Mouse (Mus musculus): ENCODE measurements around the gene E130309D02Rik. TPM values are rescaled to one million over a fixed set of nuclear protein-coding genes. Genes with fewer than 3 reads are reported as not detected.

The E130309D02Rik gene
- polyA plus RNA-seq, 1 experiment from 2014 or later: 17.7 TPM

- Histone ChIP-seq H3K4me2 (ENCODE audit: low read length) (no peak overlapping the region), H3K4me1 (ENCODE audit: control insufficient read depth in 2 of 2, insufficient read depth in 2 of 2, low read length in 2 of 2) (peaks cover 0 to 5% of the 10 kb centered on the region in 2 experiments; a peak in 2 of 4 replicates), H3K27me3 (ENCODE audit: control insufficient read depth, insufficient read depth, low read length) (peaks cover 30% of the 10 kb centered on the region), H3K9me3 (ENCODE audit: control insufficient read depth, low read length) (peaks cover 9% of the 10 kb centered on the region; the same call in 1 of the 2 replicates), H3K4me3 (ENCODE audit: control insufficient read depth in 1 of 2, insufficient read depth in 1 of 2, low read depth in 1 of 2, low read length in 2 of 2) (no peak overlapping the region), H3K9ac (ENCODE audit: low read length) (no peak overlapping the region), H3K36me3 (ENCODE audit: control insufficient read depth, insufficient read depth, low read length) (no peaks in the 10 kb centered on the region), H3K27ac (replicated peaks in 1 of 2; ENCODE audit: control insufficient read depth in 1 of 2, insufficient read depth in 1 of 2, low read depth in 2 of 2, low read length in 2 of 2) (no peak overlapping the region)
- ATAC-seq (ENCODE audit: insufficient number of reproducible peaks, insufficient read depth, low FRiP score, low read depth): no peak
- 32% methylated on average over 5 of the region's 5 CpGs for WGBS
Measured at GRCm38 (mm10) chr5:143356017-143356416, 40.9 kb upstream of the E130309D02Rik start.

- Histone ChIP-seq H3K36me3 (ENCODE audit: control insufficient read depth, insufficient read depth, low read length) (no peaks in the 10 kb centered on the region), H3K9ac (ENCODE audit: low read length) (no peak overlapping the region), H3K9me3 (ENCODE audit: control insufficient read depth, low read length) (peaks cover 10% of the 10 kb centered on the region; the same call in 1 of the 2 replicates), H3K27ac (replicated peaks in 1 of 2; ENCODE audit: control insufficient read depth in 1 of 2, insufficient read depth in 1 of 2, low read depth in 2 of 2, low read length in 2 of 2) (no peak overlapping the region), H3K4me2 (ENCODE audit: low read length) (no peak overlapping the region), H3K4me3 (ENCODE audit: control insufficient read depth in 1 of 2, insufficient read depth in 1 of 2, low read depth in 1 of 2, low read length in 2 of 2) (no peak overlapping the region), H3K27me3 (ENCODE audit: control insufficient read depth, insufficient read depth, low read length) (no peaks in the 10 kb centered on the region), H3K4me1 (ENCODE audit: control insufficient read depth in 2 of 2, insufficient read depth in 2 of 2, low read length in 2 of 2) (no peaks in the 10 kb centered on the region)
- no peak for ATAC-seq (ENCODE audit: insufficient number of reproducible peaks, insufficient read depth, low FRiP score, low read depth)
- WGBS: 76% methylated on average over 8 of the region's 8 CpGs
Measured at GRCm38 (mm10) chr5:143346367-143346766, 31.2 kb upstream of the E130309D02Rik start.

- no peak for ATAC-seq (ENCODE audit: insufficient number of reproducible peaks, insufficient read depth, low FRiP score, low read depth)
- Histone ChIP-seq H3K36me3 (ENCODE audit: control insufficient read depth, insufficient read depth, low read length) (no peaks in the 10 kb centered on the region), H3K4me3 (ENCODE audit: control insufficient read depth in 1 of 2, insufficient read depth in 1 of 2, low read depth in 1 of 2, low read length in 2 of 2) (no peak overlapping the region), H3K27me3 (ENCODE audit: control insufficient read depth, insufficient read depth, low read length) (peaks cover 2% of the 10 kb centered on the region), H3K4me2 (ENCODE audit: low read length) (no peak overlapping the region), H3K4me1 (ENCODE audit: control insufficient read depth in 2 of 2, insufficient read depth in 2 of 2, low read length in 2 of 2) (no peaks in the 10 kb centered on the region), H3K9ac (ENCODE audit: low read length) (no peak overlapping the region), H3K9me3 (ENCODE audit: control insufficient read depth, low read length) (0 out of 2 replicates have a peak, but pooled peaks cover 3% of the 10 kb centered on the region), H3K27ac (replicated peaks in 1 of 2; ENCODE audit: control insufficient read depth in 1 of 2, insufficient read depth in 1 of 2, low read depth in 2 of 2, low read length in 2 of 2) (no peak overlapping the region)
- WGBS: 50% methylated on average over 6 of the region's 6 CpGs
Measured at GRCm38 (mm10) chr5:143339603-143340002, 24.4 kb upstream of the E130309D02Rik start.

GRCm38 (mm10) chr5:143336559-143336958, 21.4 kb upstream of the E130309D02Rik start:
- no peak for ATAC-seq (ENCODE audit: insufficient number of reproducible peaks, insufficient read depth, low FRiP score, low read depth)
- Histone ChIP-seq H3K27me3 (ENCODE audit: control insufficient read depth, insufficient read depth, low read length) (peaks cover 2% of the 10 kb centered on the region), H3K4me1 (ENCODE audit: control insufficient read depth in 2 of 2, insufficient read depth in 2 of 2, low read length in 2 of 2) (peaks cover 0 to 2% of the 10 kb centered on the region in 2 experiments; a peak in 1 of 4 replicates), H3K4me2 (ENCODE audit: low read length) (no peak overlapping the region), H3K9me3 (ENCODE audit: control insufficient read depth, low read length) (no peaks in the 10 kb centered on the region), H3K36me3 (ENCODE audit: control insufficient read depth, insufficient read depth, low read length) (no peaks in the 10 kb centered on the region), H3K4me3 (ENCODE audit: control insufficient read depth in 1 of 2, insufficient read depth in 1 of 2, low read depth in 1 of 2, low read length in 2 of 2) (no peak overlapping the region), H3K27ac (replicated peaks in 1 of 2; ENCODE audit: control insufficient read depth in 1 of 2, insufficient read depth in 1 of 2, low read depth in 2 of 2, low read length in 2 of 2) (no peak overlapping the region), H3K9ac (ENCODE audit: low read length) (no peak overlapping the region)
- 58% methylated on average over 6 of the region's 6 CpGs for WGBS

GRCm38 (mm10) chr5:143335089-143335460, 19.9 kb upstream of the E130309D02Rik start:
- no peak overlapping the region for H3K4me2 ChIP-seq (ENCODE audit: low read length)
- WGBS: 70% methylated on average over 7 of the region's 7 CpGs
- H3K9ac ChIP-seq (ENCODE audit: low read length): no peak overlapping the region
- H3K4me1 ChIP-seq (ENCODE audit: control insufficient read depth in 2 of 2, insufficient read depth in 2 of 2, low read length in 2 of 2): peaks cover 2% of the 10 kb centered on the region in 2 experiments; a peak in 3 of 4 replicates
- peaks cover 2% of the 10 kb centered on the region for H3K27me3 ChIP-seq (ENCODE audit: control insufficient read depth, insufficient read depth, low read length)
- H3K4me3 ChIP-seq (ENCODE audit: control insufficient read depth in 1 of 2, insufficient read depth in 1 of 2, low read depth in 1 of 2, low read length in 2 of 2): no peak overlapping the region
- ATAC-seq (ENCODE audit: insufficient number of reproducible peaks, insufficient read depth, low FRiP score, low read depth): no peak
- H3K36me3 ChIP-seq (ENCODE audit: control insufficient read depth, insufficient read depth, low read length): no peaks in the 10 kb centered on the region
- no peaks in the 10 kb centered on the region for H3K9me3 ChIP-seq (ENCODE audit: control insufficient read depth, low read length)
- H3K27ac ChIP-seq (replicated peaks in 1 of 2; ENCODE audit: control insufficient read depth in 1 of 2, insufficient read depth in 1 of 2, low read depth in 2 of 2, low read length in 2 of 2): no peak overlapping the region

- Histone ChIP-seq H3K9me3 (ENCODE audit: control insufficient read depth, low read length) (no peaks in the 10 kb centered on the region), H3K4me2 (ENCODE audit: low read length) (no peak overlapping the region), H3K27ac (replicated peaks in 1 of 2; ENCODE audit: control insufficient read depth in 1 of 2, insufficient read depth in 1 of 2, low read depth in 2 of 2, low read length in 2 of 2) (no peak overlapping the region), H3K4me1 (ENCODE audit: control insufficient read depth in 2 of 2, insufficient read depth in 2 of 2, low read length in 2 of 2) (peaks cover 6 to 7% of the 10 kb centered on the region in 2 experiments), H3K4me3 (ENCODE audit: control insufficient read depth in 1 of 2, insufficient read depth in 1 of 2, low read depth in 1 of 2, low read length in 2 of 2) (no peak overlapping the region), H3K36me3 (ENCODE audit: control insufficient read depth, insufficient read depth, low read length) (no peaks in the 10 kb centered on the region), H3K27me3 (ENCODE audit: control insufficient read depth, insufficient read depth, low read length) (peaks cover 2% of the 10 kb centered on the region), H3K9ac (ENCODE audit: low read length) (no peak overlapping the region)
- no peak for ATAC-seq (ENCODE audit: insufficient number of reproducible peaks, insufficient read depth, low FRiP score, low read depth)
- WGBS: 66% methylated on average over 14 of the region's 14 CpGs
Measured at GRCm38 (mm10) chr5:143334418-143335088, 19.4 kb upstream of the E130309D02Rik start.

- ATAC-seq (ENCODE audit: insufficient number of reproducible peaks, insufficient read depth, low FRiP score, low read depth): no peak
- no peak overlapping the region for H3K4me2 ChIP-seq (ENCODE audit: low read length)
- no peak overlapping the region for H3K9ac ChIP-seq (ENCODE audit: low read length)
- peaks cover 6 to 8% of the 10 kb centered on the region in 2 experiments for H3K4me1 ChIP-seq (ENCODE audit: control insufficient read depth in 2 of 2, insufficient read depth in 2 of 2, low read length in 2 of 2)
- H3K27me3 ChIP-seq (ENCODE audit: control insufficient read depth, insufficient read depth, low read length): peaks cover 2% of the 10 kb centered on the region
- no peaks in the 10 kb centered on the region for H3K36me3 ChIP-seq (ENCODE audit: control insufficient read depth, insufficient read depth, low read length)
- H3K9me3 ChIP-seq (ENCODE audit: control insufficient read depth, low read length): no peaks in the 10 kb centered on the region
- H3K27ac ChIP-seq (replicated peaks in 1 of 2; ENCODE audit: control insufficient read depth in 1 of 2, insufficient read depth in 1 of 2, low read depth in 2 of 2, low read length in 2 of 2): no peak overlapping the region
- WGBS: 12% methylated on average over 5 of the region's 5 CpGs
- H3K4me3 ChIP-seq (ENCODE audit: control insufficient read depth in 1 of 2, insufficient read depth in 1 of 2, low read depth in 1 of 2, low read length in 2 of 2): no peak overlapping the region
Measured at GRCm38 (mm10) chr5:143333872-143334271, 18.7 kb upstream of the E130309D02Rik start.
